Mouse (Mus musculus): ENCODE results near the gene Slc6a5. TPM values are rescaled to one million over a fixed set of nuclear protein-coding genes. Genes with fewer than 3 reads are reported as not detected.

Slc6a5 gene
- not detected for total RNA-seq (2021)
- polyA plus RNA-seq (2012; rRNA removed): 0.02 TPM in 1 of 2 replicates, not detected in the other
- long read RNA-seq: 0 reads

DNA sequence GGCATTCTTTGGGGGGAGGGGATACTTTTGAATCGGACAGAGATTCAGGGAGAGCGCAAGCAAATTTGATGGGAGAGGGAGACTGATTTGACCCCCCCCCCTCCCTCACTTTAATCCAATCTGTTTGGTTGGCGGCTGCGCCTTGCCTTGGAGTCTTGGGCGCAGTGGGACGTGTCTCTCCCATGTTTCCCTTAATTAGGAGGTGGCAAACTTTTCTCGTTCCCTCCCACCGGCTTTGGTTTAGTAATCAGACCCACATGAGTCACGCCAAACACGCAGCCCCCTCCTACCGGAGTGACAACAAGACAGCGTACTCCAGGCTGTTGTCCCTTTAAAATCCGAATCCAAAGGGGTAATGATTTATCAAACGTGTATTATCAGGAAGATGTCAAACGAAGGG is at the start of gene Slc6a5:
Slc6a5 (plus strand) TSS at position 297 of the 400 bp plus-strand sequence.
- DNase-seq: no peak
- Histone ChIP-seq H3K4me1 (ENCODE audit: control insufficient read depth, insufficient read depth, low read length) (no peaks in the 10 kb centered on the region), H3K9ac (ENCODE audit: low read depth, low read length) (no peak within 1 kb of the TSS), H3K27ac (no peak within 1 kb of the TSS), H3K79me2 (replicated peaks; ENCODE audit: control insufficient read depth, insufficient read depth, low read length) (no peaks in the 10 kb centered on the region), H3K27me3 (ENCODE audit: control insufficient read depth, insufficient read depth, low read length) (peaks cover 16% of the 10 kb centered on the region), H3K4me3 (no peak within 1 kb of the TSS), H3K36me3 (ENCODE audit: control insufficient read depth, insufficient read depth, low read length) (no peaks in the 10 kb centered on the region)
- TF ChIP-seq POLR2A (IDR thresholded peaks at IDR 0.05; ENCODE audit: insufficient read depth, low read depth, low read length) (no peak), CTCF (IDR thresholded peaks at IDR 0.05) (no peak), EP300 (IDR thresholded peaks at IDR 0.05; ENCODE audit: insufficient read depth, low read depth, low read length) (no peak)
- intact Hi-C loops (cut with DNase I): no loop called here
- WGBS: 3% methylated on average over 15 of the region's 15 CpGs

DNA sequence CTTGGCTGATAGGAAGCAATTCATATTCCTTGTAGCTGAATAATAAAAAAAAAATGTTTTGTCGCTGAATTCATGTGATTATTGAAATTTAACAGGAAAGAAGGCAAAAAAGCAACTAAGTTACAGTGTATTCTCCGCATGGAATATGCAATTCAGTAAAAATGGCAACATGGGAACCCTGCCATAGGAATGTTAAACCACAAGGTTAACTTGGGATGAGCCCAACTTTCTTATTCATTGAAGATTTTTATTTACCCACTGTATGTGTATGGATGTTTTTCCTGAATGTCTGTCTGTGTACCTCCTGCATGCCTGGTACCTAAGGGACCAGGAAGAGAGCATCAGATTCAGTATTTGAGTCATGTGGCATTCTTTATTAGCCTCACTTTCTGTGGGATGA is 48.8 kb upstream of the Slc6a5 start:
- Histone ChIP-seq H3K36me3 (ENCODE audit: control insufficient read depth, insufficient read depth, low read length) (no peaks in the 10 kb centered on the region), H3K4me3 (no peak overlapping the region), H3K79me2 (replicated peaks; ENCODE audit: control insufficient read depth, insufficient read depth, low read length) (no peaks in the 10 kb centered on the region), H3K27me3 (ENCODE audit: control insufficient read depth, insufficient read depth, low read length) (no peaks in the 10 kb centered on the region), H3K9ac (ENCODE audit: low read depth, low read length) (no peak overlapping the region), H3K27ac (no peak overlapping the region), H3K4me1 (ENCODE audit: control insufficient read depth, insufficient read depth, low read length) (no peaks in the 10 kb centered on the region)
- TF ChIP-seq CTCF (IDR thresholded peaks at IDR 0.05): no peak
- TF ChIP-seq EP300 (IDR thresholded peaks at IDR 0.05; ENCODE audit: insufficient read depth, low read depth, low read length): no peak
- WGBS: 96% methylated on average over 2 of the region's 2 CpGs
- intact Hi-C loops (cut with DNase I): no loop called here
- no peak for DNase-seq

DNA sequence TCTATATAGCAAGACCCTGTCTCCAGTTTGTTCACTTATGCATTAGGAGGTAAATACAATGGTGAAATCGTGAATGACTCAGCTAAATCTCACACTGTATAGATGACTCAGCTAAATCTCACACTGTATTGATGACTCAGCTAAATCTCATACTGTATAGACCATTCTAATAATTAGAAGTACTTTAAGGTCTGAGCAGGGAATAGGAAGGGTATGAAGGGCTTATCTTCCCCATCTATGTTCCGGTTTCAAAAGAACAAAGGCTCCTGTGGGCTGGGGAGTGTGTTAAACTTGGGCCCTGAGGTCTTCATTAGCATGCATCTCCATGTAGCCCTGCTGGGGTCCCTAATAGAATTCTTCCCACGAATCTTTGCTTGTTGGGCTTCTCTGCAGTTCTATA is 46.2 kb upstream of the Slc6a5 start:
- Histone ChIP-seq H3K4me1 (ENCODE audit: control insufficient read depth, insufficient read depth, low read length) (no peaks in the 10 kb centered on the region), H3K27me3 (ENCODE audit: control insufficient read depth, insufficient read depth, low read length) (no peaks in the 10 kb centered on the region), H3K9ac (ENCODE audit: low read depth, low read length) (no peak overlapping the region), H3K27ac (no peak overlapping the region), H3K36me3 (ENCODE audit: control insufficient read depth, insufficient read depth, low read length) (no peaks in the 10 kb centered on the region), H3K79me2 (replicated peaks; ENCODE audit: control insufficient read depth, insufficient read depth, low read length) (no peaks in the 10 kb centered on the region), H3K4me3 (no peak overlapping the region)
- TF ChIP-seq POLR2A (IDR thresholded peaks at IDR 0.05; ENCODE audit: insufficient read depth, low read depth, low read length): no peak
- no peak for TF ChIP-seq EP300 (IDR thresholded peaks at IDR 0.05; ENCODE audit: insufficient read depth, low read depth, low read length)
- no peak for TF ChIP-seq CTCF (IDR thresholded peaks at IDR 0.05)
- no peak for DNase-seq
- WGBS: 75% methylated on average over 3 of the region's 3 CpGs
- intact Hi-C loops (cut with DNase I): no loop called here

DNA sequence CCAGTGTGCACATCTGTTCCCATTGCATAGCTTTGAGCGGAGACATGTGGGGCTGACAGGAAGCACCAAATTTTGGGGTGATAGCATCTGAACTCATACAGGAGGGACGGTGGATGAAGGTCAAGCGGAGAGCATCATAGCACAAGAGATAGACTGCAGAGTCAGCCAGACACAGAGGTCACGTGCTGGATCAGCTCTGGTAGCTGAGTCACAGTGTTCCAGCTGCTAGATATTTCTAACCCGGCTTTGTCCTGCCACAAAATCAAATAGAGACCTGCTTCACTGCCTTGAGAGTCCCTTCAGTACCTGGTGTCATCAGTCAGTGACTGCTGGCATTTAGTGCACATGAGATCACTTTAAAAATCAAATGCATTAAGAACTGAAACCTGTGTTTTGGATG is 40.3 kb upstream of the Slc6a5 start:
- TF ChIP-seq POLR2A (IDR thresholded peaks at IDR 0.05; ENCODE audit: insufficient read depth, low read depth, low read length): no peak
- no peak for TF ChIP-seq EP300 (IDR thresholded peaks at IDR 0.05; ENCODE audit: insufficient read depth, low read depth, low read length)
- no peak for TF ChIP-seq CTCF (IDR thresholded peaks at IDR 0.05)
- H3K4me1 ChIP-seq (ENCODE audit: control insufficient read depth, insufficient read depth, low read length): no peaks in the 10 kb centered on the region
- intact Hi-C loops (cut with DNase I): no loop called here
- no peak overlapping the region for H3K9ac ChIP-seq (ENCODE audit: low read depth, low read length)
- H3K27ac ChIP-seq: no peak overlapping the region
- no peaks in the 10 kb centered on the region for H3K27me3 ChIP-seq (ENCODE audit: control insufficient read depth, insufficient read depth, low read length)
- no peak overlapping the region for H3K4me3 ChIP-seq
- no peaks in the 10 kb centered on the region for H3K36me3 ChIP-seq (ENCODE audit: control insufficient read depth, insufficient read depth, low read length)
- WGBS: 47% methylated on average over 5 of the region's 5 CpGs
- no peak for DNase-seq
- H3K79me2 ChIP-seq (replicated peaks; ENCODE audit: control insufficient read depth, insufficient read depth, low read length): no peaks in the 10 kb centered on the region

DNA sequence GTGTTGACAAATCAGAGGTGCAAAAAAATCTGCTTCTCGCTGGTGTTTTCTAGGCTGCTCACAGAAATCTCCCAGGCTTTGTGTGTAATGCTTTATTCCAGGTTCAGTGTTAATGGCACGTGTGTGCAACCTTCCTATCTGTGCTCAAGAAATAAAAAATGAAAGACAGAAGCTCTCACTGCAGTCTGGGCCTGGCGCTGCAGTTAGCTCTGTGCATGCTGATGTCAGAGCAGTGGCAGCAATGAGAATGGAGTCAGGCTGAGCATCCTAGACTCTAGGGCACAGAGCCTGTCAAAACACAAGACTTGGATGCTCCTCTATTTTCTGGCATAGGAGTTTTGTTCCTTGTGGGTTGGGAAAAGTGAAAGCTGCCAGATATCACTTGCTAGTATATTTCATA is 39.7 kb upstream of the Slc6a5 start:
- no peaks in the 10 kb centered on the region for H3K36me3 ChIP-seq (ENCODE audit: control insufficient read depth, insufficient read depth, low read length)
- H3K27ac ChIP-seq: no peak overlapping the region

DNA sequence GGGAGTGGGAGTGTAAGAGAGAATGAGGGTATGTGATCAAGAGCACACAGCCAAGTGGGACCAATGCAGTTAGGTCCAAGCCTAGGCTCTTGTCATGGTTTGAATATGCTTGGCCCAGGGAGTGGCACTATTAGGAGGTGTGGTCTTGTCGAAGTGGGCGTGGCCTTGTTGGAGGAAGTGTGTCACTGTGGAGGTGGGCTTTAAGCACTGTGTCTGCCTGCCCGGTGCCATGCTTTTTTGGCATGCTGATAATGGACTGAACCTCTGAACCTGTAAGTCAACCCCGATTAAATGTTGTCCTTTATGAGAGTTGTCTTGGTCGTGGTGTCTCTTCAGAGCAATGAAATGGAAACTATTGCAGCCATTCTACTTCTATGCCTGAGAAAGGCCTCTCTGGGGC is 32.6 kb upstream of the Slc6a5 start:
- no peak overlapping the region for H3K4me3 ChIP-seq
- 70% methylated on average over 5 of the region's 5 CpGs for WGBS
- no peaks in the 10 kb centered on the region for H3K4me1 ChIP-seq (ENCODE audit: control insufficient read depth, insufficient read depth, low read length)
- H3K27me3 ChIP-seq (ENCODE audit: control insufficient read depth, insufficient read depth, low read length): no peaks in the 10 kb centered on the region
- no peaks in the 10 kb centered on the region for H3K36me3 ChIP-seq (ENCODE audit: control insufficient read depth, insufficient read depth, low read length)
- no peak for DNase-seq
- intact Hi-C loops (cut with DNase I): no loop called here
- no peak for TF ChIP-seq EP300 (IDR thresholded peaks at IDR 0.05; ENCODE audit: insufficient read depth, low read depth, low read length)
- TF ChIP-seq CTCF (IDR thresholded peaks at IDR 0.05): no peak
- TF ChIP-seq POLR2A (IDR thresholded peaks at IDR 0.05; ENCODE audit: insufficient read depth, low read depth, low read length): no peak
- H3K9ac ChIP-seq (ENCODE audit: low read depth, low read length): no peak overlapping the region
- no peak overlapping the region for H3K27ac ChIP-seq
- H3K79me2 ChIP-seq (replicated peaks; ENCODE audit: control insufficient read depth, insufficient read depth, low read length): no peaks in the 10 kb centered on the region

More for the DNA sequence above, 39.7 kb upstream of the Slc6a5 start:
- no peaks in the 10 kb centered on the region for H3K27me3 ChIP-seq (ENCODE audit: control insufficient read depth, insufficient read depth, low read length)
- no peak overlapping the region for H3K9ac ChIP-seq (ENCODE audit: low read depth, low read length)
- no peak overlapping the region for H3K4me3 ChIP-seq
- intact Hi-C loops (cut with DNase I): no loop called here
- TF ChIP-seq CTCF (IDR thresholded peaks at IDR 0.05): no peak
- TF ChIP-seq POLR2A (IDR thresholded peaks at IDR 0.05; ENCODE audit: insufficient read depth, low read depth, low read length): no peak
- TF ChIP-seq EP300 (IDR thresholded peaks at IDR 0.05; ENCODE audit: insufficient read depth, low read depth, low read length): no peak
- no peak for DNase-seq
- H3K4me1 ChIP-seq (ENCODE audit: control insufficient read depth, insufficient read depth, low read length): no peaks in the 10 kb centered on the region
- no peaks in the 10 kb centered on the region for H3K79me2 ChIP-seq (replicated peaks; ENCODE audit: control insufficient read depth, insufficient read depth, low read length)
- WGBS: 45% methylated on average over 3 of the region's 3 CpGs
